Mouse (Mus musculus): ENCODE data around the gene Xrcc6. TPM values are rescaled to one million over a fixed set of nuclear protein-coding genes. Genes with fewer than 3 reads are reported as not detected.

The Xrcc6 gene
- polyA plus RNA-seq, 1 experiment from 2014 or later: 77.5 TPM

Other genes with a start within 250 kb of the Xrcc6 start
- gene Zc3h7b, start 242.8 kb upstream of the Xrcc6 start, polyA plus RNA-seq (2015; fragmentation: Nextera tagmentation; extraction: Ambion mirVana): 5.3 and 6.0 TPM in 2 replicates
- gene Rangap1, start 242.3 kb upstream of the Xrcc6 start, polyA plus RNA-seq (2015; fragmentation: Nextera tagmentation; extraction: Ambion mirVana): 90.9 and 100 TPM in 2 replicates
- 4.5 and 5.9 TPM in 2 replicates for gene Tef, start 185.4 kb upstream of the Xrcc6 start, polyA plus RNA-seq (2015; fragmentation: Nextera tagmentation; extraction: Ambion mirVana)
- 9.0 and 11.9 TPM in 2 replicates for gene Tob2, start 129.0 kb upstream of the Xrcc6 start, polyA plus RNA-seq (2015; fragmentation: Nextera tagmentation; extraction: Ambion mirVana)
- 132 and 139 TPM in 2 replicates for gene Phf5a, start 115.9 kb upstream of the Xrcc6 start, polyA plus RNA-seq (2015; fragmentation: Nextera tagmentation; extraction: Ambion mirVana)
- gene Aco2, start 115.5 kb upstream of the Xrcc6 start, polyA plus RNA-seq (2015; fragmentation: Nextera tagmentation; extraction: Ambion mirVana): 105 and 122 TPM in 2 replicates
- gene Polr3h, start 61.6 kb upstream of the Xrcc6 start, polyA plus RNA-seq (2015; fragmentation: Nextera tagmentation; extraction: Ambion mirVana): 77.5 and 82.6 TPM in 2 replicates
- gene Csdc2, start 51.1 kb upstream of the Xrcc6 start, polyA plus RNA-seq (2015; fragmentation: Nextera tagmentation; extraction: Ambion mirVana): 1.0 and 1.1 TPM in 2 replicates
- 24.7 and 25.0 TPM in 2 replicates for gene Pmm1, start 26.9 kb upstream of the Xrcc6 start, polyA plus RNA-seq (2015; fragmentation: Nextera tagmentation; extraction: Ambion mirVana)
- not detected in 2 replicates for gene 1700029P11Rik, start 7.3 kb upstream of the Xrcc6 start, polyA plus RNA-seq (2015; fragmentation: Nextera tagmentation; extraction: Ambion mirVana)
- 12.8 and 13.7 TPM in 2 replicates for gene Desi1, start 46.0 kb downstream of the Xrcc6 start, polyA plus RNA-seq (2015; fragmentation: Nextera tagmentation; extraction: Ambion mirVana)
- gene Snu13, start 59.8 kb downstream of the Xrcc6 start, polyA plus RNA-seq (2015; fragmentation: Nextera tagmentation; extraction: Ambion mirVana): 224 and 231 TPM in 2 replicates
- gene 4930407I10Rik, start 71.3 kb downstream of the Xrcc6 start, polyA plus RNA-seq (2015; fragmentation: Nextera tagmentation; extraction: Ambion mirVana): not detected in 2 replicates
- gene Mei1, start 82.2 kb downstream of the Xrcc6 start, polyA plus RNA-seq (2015; fragmentation: Nextera tagmentation; extraction: Ambion mirVana): not detected in 2 replicates
- 8.2 and 9.9 TPM in 2 replicates for gene Ccdc134, start 140.1 kb downstream of the Xrcc6 start, polyA plus RNA-seq (2015; fragmentation: Nextera tagmentation; extraction: Ambion mirVana)
- gene Srebf2, start 159.3 kb downstream of the Xrcc6 start, polyA plus RNA-seq (2015; fragmentation: Nextera tagmentation; extraction: Ambion mirVana): 64.2 and 70.2 TPM in 2 replicates
- gene Shisa8, start 225.0 kb downstream of the Xrcc6 start, polyA plus RNA-seq (2015; fragmentation: Nextera tagmentation; extraction: Ambion mirVana): 0.08 and 0.10 TPM in 2 replicates
- gene Tnfrsf13c, start 236.5 kb downstream of the Xrcc6 start, polyA plus RNA-seq (2015; fragmentation: Nextera tagmentation; extraction: Ambion mirVana): 0.38 and 0.87 TPM in 2 replicates